Mouse (Mus musculus) MEL (cell line): ENCODE measurements around the gene Rbms3. TPM values are rescaled to one million over a fixed set of nuclear protein-coding genes. Genes with fewer than 3 reads are reported as not detected.

Source experiments
- DNase-seq: peaks from one replicate; pipeline ENCODE4 v3.0.0; 2011; ENCODE audit warnings: low read depth, low spot score
- H3K27ac ChIP-seq: 2 replicates; pipeline ENCODE4 v1.5.1; 2012; ENCODE audit warnings: low read depth, mild to moderate bottlenecking, control low read depth, low read length, moderate library complexity; ENCODE audit not compliant: control insufficient read depth
- H3K27me3 ChIP-seq, 2 experiments: fragments of 150-350 bp in 1 of 2; sonication (generic) in 1 of 2; 2 replicates each; pipeline ENCODE4 v1.6.1; 2012; ENCODE audit warnings: low read length in 2 of 2, mild to moderate bottlenecking in 2 of 2, improper control_type of control experiment in 1 of 2, moderate library complexity in 1 of 2; ENCODE audit not compliant: insufficient read depth in 2 of 2, control insufficient read depth in 1 of 2
- H3K36me3 ChIP-seq, 2 experiments: 2 replicates each; pipeline ENCODE4 v1.6.1; 2012 to 2014; ENCODE audit warnings: low read length in 2 of 2, improper control_type of control experiment in 1 of 2, inconsistent platforms in 1 of 2, mild to moderate bottlenecking in 1 of 2; ENCODE audit not compliant: insufficient read depth in 2 of 2, control insufficient read depth in 1 of 2
- H3K4me1 ChIP-seq, 2 experiments: fragments of 150-350 bp in 1 of 2; sonication (generic) in 1 of 2; 2 replicates each; pipeline ENCODE4 v1.6.1; 2012; ENCODE audit warnings: low read length in 2 of 2, improper control_type of control experiment in 1 of 2, mild to moderate bottlenecking in 1 of 2; ENCODE audit not compliant: insufficient read depth in 2 of 2, control insufficient read depth in 1 of 2
- H3K4me3 ChIP-seq, 2 experiments: fragments of 150-350 bp in 1 of 2; sonication (generic) in 1 of 2; 2 replicates each; pipeline ENCODE4 v1.5.1; 2012; ENCODE audit warnings: low read depth in 2 of 2, low read length in 2 of 2, mild to moderate bottlenecking in 2 of 2, moderate library complexity in 2 of 2, control low read depth in 1 of 2, improper control_type of control experiment in 1 of 2; ENCODE audit not compliant: control insufficient read depth in 1 of 2, insufficient read depth in 1 of 2
- H3K79me2 ChIP-seq: 2 replicates; pipeline ENCODE4 v1.6.1; 2012; ENCODE audit warnings: mild to moderate bottlenecking, low read length, moderate library complexity; ENCODE audit not compliant: control insufficient read depth, poor library complexity, insufficient read depth
- H3K9ac ChIP-seq: 2 replicates; pipeline ENCODE4 v1.6.1; 2012; ENCODE audit warnings: low read depth, mild to moderate bottlenecking, control low read depth, low read length, moderate library complexity; ENCODE audit not compliant: control insufficient read depth, poor library complexity, severe bottlenecking
- H3K9me3 ChIP-seq: fragments of 150-350 bp; sonication (generic); replicated peaks from 2 replicates; pipeline ENCODE4 v1.6.1; 2012; ENCODE audit warnings: mild to moderate bottlenecking, low read length, improper control_type of control experiment, moderate library complexity; ENCODE audit not compliant: insufficient read depth
- BHLHE40 ChIP-seq: IDR thresholded peaks from 2 replicates; pipeline ENCODE4 v1.6.1; 2012; ENCODE audit warnings: low read depth, mild to moderate bottlenecking, inconsistent platforms, low read length, improper control_type of control experiment, borderline replicate concordance
- CTCF ChIP-seq, 3 experiments: IDR thresholded peaks in 2 of 3; conservative IDR thresholded peaks in 1 of 3; 2 replicates each; pipeline ENCODE4 v1.5.1; 2011 to 2012; ENCODE audit warnings: low read length in 3 of 3, low read depth in 2 of 3, mild to moderate bottlenecking in 2 of 3, improper control_type of control experiment in 1 of 3, inconsistent platforms in 1 of 3, mixed read lengths in 1 of 3, moderate library complexity in 1 of 3; ENCODE audit not compliant: control insufficient read depth in 1 of 3, insufficient read depth in 1 of 3, poor library complexity in 1 of 3, severe bottlenecking in 1 of 3
- GABPA ChIP-seq: IDR thresholded peaks from 2 replicates; pipeline ENCODE4 v1.6.1; 2012; ENCODE audit warnings: low read depth, mild to moderate bottlenecking, inconsistent platforms, low read length, improper control_type of control experiment, moderate library complexity
- GATA1 ChIP-seq: IDR thresholded peaks from 2 replicates; pipeline ENCODE4 v1.6.1; 2011; ENCODE audit warnings: low read depth, low read length, improper control_type of control experiment
- HCFC1 ChIP-seq: IDR thresholded peaks from 2 replicates; pipeline ENCODE4 v1.6.1; 2012; ENCODE audit warnings: low read depth, mild to moderate bottlenecking, inconsistent platforms, low read length, improper control_type of control experiment, moderate library complexity
- JUND ChIP-seq: IDR thresholded peaks from 2 replicates; pipeline ENCODE4 v1.6.1; 2011; ENCODE audit warnings: low read depth, mild to moderate bottlenecking, improper control_type of control experiment, low read length
- KAT2A ChIP-seq: conservative IDR thresholded peaks from 2 replicates; pipeline ENCODE4 v1.6.1; 2012; ENCODE audit warnings: low read depth, low read length, improper control_type of control experiment, inconsistent platforms
- MAFK ChIP-seq: IDR thresholded peaks from 2 replicates; pipeline ENCODE4 v1.6.1; 2011; ENCODE audit warnings: low read depth, mild to moderate bottlenecking, low read length, improper control_type of control experiment, borderline replicate concordance
- MAX ChIP-seq: IDR thresholded peaks from 2 replicates; pipeline ENCODE4 v1.6.1; 2011; ENCODE audit warnings: low read length, improper control_type of control experiment
- MAZ ChIP-seq: IDR thresholded peaks from 2 replicates; pipeline ENCODE4 v1.6.1; 2012; ENCODE audit warnings: low read depth, mild to moderate bottlenecking, inconsistent platforms, low read length, improper control_type of control experiment
- MEF2A ChIP-seq: IDR thresholded peaks from 2 replicates; pipeline ENCODE4 v1.6.1; 2014; ENCODE audit warnings: low read depth, mild to moderate bottlenecking, inconsistent platforms, low read length, improper control_type of control experiment; ENCODE audit not compliant: poor library complexity, insufficient replicate concordance, severe bottlenecking; ENCODE audit errors: extremely low read depth
- MXI1 ChIP-seq: IDR thresholded peaks from 2 replicates; pipeline ENCODE4 v1.6.1; 2011; ENCODE audit warnings: mild to moderate bottlenecking, low read depth, low read length, improper control_type of control experiment
- MYC ChIP-seq: IDR thresholded peaks from 2 replicates; pipeline ENCODE4 v1.6.1; 2011; ENCODE audit warnings: low read depth, mild to moderate bottlenecking, low read length, improper control_type of control experiment, moderate library complexity
- NELFE ChIP-seq: IDR thresholded peaks from 2 replicates; pipeline ENCODE4 v1.6.1; 2011; ENCODE audit warnings: low read depth, low read length, improper control_type of control experiment
- POLR2A ChIP-seq, 2 experiments: IDR thresholded peaks; 2 replicates each; pipeline ENCODE4 v1.6.1; 2011 to 2012; ENCODE audit warnings: low read length in 2 of 2, mild to moderate bottlenecking in 2 of 2, control low read depth in 1 of 2, improper control_type of control experiment in 1 of 2, low read depth in 1 of 2, moderate library complexity in 1 of 2; ENCODE audit not compliant: control insufficient read depth in 1 of 2, insufficient read depth in 1 of 2, poor library complexity in 1 of 2
- POLR2AphosphoS5 ChIP-seq: IDR thresholded peaks from 2 replicates; pipeline ENCODE4 v1.6.1; 2012; ENCODE audit warnings: low read depth, borderline replicate concordance, mild to moderate bottlenecking, inconsistent platforms, low read length, moderate library complexity, mixed read lengths
- RAD21 ChIP-seq: IDR thresholded peaks from 2 replicates; pipeline ENCODE4 v1.6.1; 2011; ENCODE audit warnings: mild to moderate bottlenecking, low read depth, low read length, improper control_type of control experiment
- SIN3A ChIP-seq: IDR thresholded peaks from 2 replicates; pipeline ENCODE4 v1.6.1; 2012; ENCODE audit warnings: low read length, improper control_type of control experiment, inconsistent platforms
- TAL1 ChIP-seq: IDR thresholded peaks from 2 replicates; pipeline ENCODE4 v1.6.1; 2012; ENCODE audit warnings: mild to moderate bottlenecking, inconsistent platforms, low read length, moderate library complexity, mixed read lengths
- TCF12 ChIP-seq: IDR thresholded peaks from 2 replicates; pipeline ENCODE4 v1.6.1; 2014; ENCODE audit warnings: low read depth, mild to moderate bottlenecking, inconsistent platforms, low read length, improper control_type of control experiment, moderate library complexity
- USF1 ChIP-seq: IDR thresholded peaks from 2 replicates; pipeline ENCODE4 v1.6.1; 2014; ENCODE audit warnings: low read depth, mild to moderate bottlenecking, inconsistent platforms, low read length, improper control_type of control experiment, moderate library complexity
- USF2 ChIP-seq, 2 experiments: IDR thresholded peaks; 2 replicates each; pipeline ENCODE4 v1.6.1; 2011 to 2012; ENCODE audit warnings: improper control_type of control experiment in 2 of 2, low read length in 2 of 2, borderline replicate concordance in 1 of 2, inconsistent platforms in 1 of 2, low read depth in 1 of 2, mild to moderate bottlenecking in 1 of 2; ENCODE audit not compliant: insufficient read depth in 1 of 2
- ZMIZ1 ChIP-seq: IDR thresholded peaks from 2 replicates; pipeline ENCODE4 v1.6.1; 2012; ENCODE audit warnings: low read depth, mild to moderate bottlenecking, inconsistent platforms, low read length, improper control_type of control experiment, moderate library complexity
- ZNF384 ChIP-seq: IDR thresholded peaks from 2 replicates; pipeline ENCODE4 v1.6.1; 2012; ENCODE audit warnings: low read depth, mild to moderate bottlenecking, inconsistent platforms, low read length, improper control_type of control experiment
- polyA plus RNA-seq, 2 experiments: library from polyadenylated mRNA; stranded (reverse) in 1 of 2; unstranded in 1 of 2; fragments of >175 nt in 1 of 2; fragments of >200 nt in 1 of 2; gene quantifications; 2 replicates each; pipeline versions ENCODE4 v1.2.1 to v1.2.4; 2012; ENCODE audit warnings: low replicate concordance in 2 of 2, low read depth in 1 of 2; ENCODE audit not compliant: insufficient read length in 2 of 2, insufficient read depth in 1 of 2, missing spikeins in 1 of 2
- total RNA-seq: library from RNA; depleted of rRNA; stranded (reverse); fragments of 300-350 nt; gene quantifications from 2 replicates; pipeline ENCODE4 v1.2.3, GENCODE M21; 2012

Rbms3 gene
- total and polyA plus RNA-seq, 3 experiments = not detected

DNA sequence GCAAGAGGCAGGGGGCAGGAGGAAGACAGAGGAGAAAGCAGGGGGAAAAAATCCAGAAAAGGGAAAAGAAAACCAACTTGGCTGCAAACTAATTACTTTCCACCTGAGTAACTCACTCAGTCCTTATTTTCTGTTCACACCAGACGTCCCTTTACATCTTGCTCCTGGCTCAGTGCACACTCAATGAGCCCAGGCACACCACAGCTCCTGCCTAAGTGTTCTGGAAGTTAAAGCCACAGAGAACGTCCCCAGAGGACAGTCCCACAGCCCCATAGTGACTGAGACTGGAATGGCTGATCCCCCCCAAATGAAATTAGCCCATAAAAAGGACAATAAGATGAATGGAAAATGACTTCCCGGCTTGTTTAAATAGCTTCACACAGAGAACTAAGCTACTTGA is 265.1 kb downstream of the Rbms3 start:
- H3K36me3 ChIP-seq = no peaks in the 10 kb centered on the region
- TF ChIP-seq ZMIZ1 = no peak
- no peak for TF ChIP-seq NELFE
- TF ChIP-seq JUND = no peak
- no peak for TF ChIP-seq KAT2A
- no peak for TF ChIP-seq HCFC1
- TF ChIP-seq TAL1 = no peak
- TF ChIP-seq BHLHE40 = no peak
- TF ChIP-seq SIN3A = no peak
- TF ChIP-seq MXI1 = no peak
- no peak for TF ChIP-seq TCF12
- no peak for TF ChIP-seq GABPA
- TF ChIP-seq MAFK = no peak
- no peak for DNase-seq
- H3K79me2 ChIP-seq = no peaks in the 10 kb centered on the region
- H3K27me3 ChIP-seq = no peaks in the 10 kb centered on the region
- no peak overlapping the region for H3K9ac ChIP-seq
- H3K4me1 ChIP-seq = no peaks in the 10 kb centered on the region
- no peak overlapping the region for H3K4me3 ChIP-seq
- no peaks in the 10 kb centered on the region for H3K9me3 ChIP-seq
- H3K27ac ChIP-seq = no peak overlapping the region

DNA sequence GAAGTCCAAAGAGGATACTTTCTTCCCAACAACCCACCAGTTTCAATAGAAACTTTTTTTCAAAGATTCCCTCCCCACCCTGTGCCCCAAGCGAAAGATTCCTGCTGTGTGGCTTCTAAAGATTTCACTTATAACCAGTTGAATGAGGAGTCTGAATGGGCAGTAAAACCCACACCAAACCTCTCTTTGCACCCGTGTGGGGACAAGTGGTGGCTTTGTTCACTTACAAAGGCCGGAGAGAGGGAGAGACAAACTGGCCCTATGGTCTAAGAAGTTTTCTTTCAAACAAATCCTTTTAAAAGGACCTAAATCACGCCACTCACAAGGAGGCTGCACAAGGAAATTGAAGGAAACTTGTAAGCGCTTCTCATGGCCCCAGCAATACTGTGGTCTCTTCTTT is 268.3 kb downstream of the Rbms3 start:
- Histone ChIP-seq H3K27me3 (no peaks in the 10 kb centered on the region), H3K79me2 (no peaks in the 10 kb centered on the region), H3K4me3 (no peak overlapping the region), H3K4me1 (no peaks in the 10 kb centered on the region), H3K9me3 (no peaks in the 10 kb centered on the region), H3K9ac (no peak overlapping the region), H3K27ac (no peak overlapping the region), H3K36me3 (no peaks in the 10 kb centered on the region)
- TF ChIP-seq USF2 (IDR thresholded peaks at IDR 0.05; ENCODE audit: borderline replicate concordance in 1 of 2, insufficient read depth in 1 of 2, low read depth in 1 of 2, low read length in 2 of 2) (no peak), GATA1 (no peak), MAFK (no peak), MYC (no peak)
- DNase-seq = no peak

DNA sequence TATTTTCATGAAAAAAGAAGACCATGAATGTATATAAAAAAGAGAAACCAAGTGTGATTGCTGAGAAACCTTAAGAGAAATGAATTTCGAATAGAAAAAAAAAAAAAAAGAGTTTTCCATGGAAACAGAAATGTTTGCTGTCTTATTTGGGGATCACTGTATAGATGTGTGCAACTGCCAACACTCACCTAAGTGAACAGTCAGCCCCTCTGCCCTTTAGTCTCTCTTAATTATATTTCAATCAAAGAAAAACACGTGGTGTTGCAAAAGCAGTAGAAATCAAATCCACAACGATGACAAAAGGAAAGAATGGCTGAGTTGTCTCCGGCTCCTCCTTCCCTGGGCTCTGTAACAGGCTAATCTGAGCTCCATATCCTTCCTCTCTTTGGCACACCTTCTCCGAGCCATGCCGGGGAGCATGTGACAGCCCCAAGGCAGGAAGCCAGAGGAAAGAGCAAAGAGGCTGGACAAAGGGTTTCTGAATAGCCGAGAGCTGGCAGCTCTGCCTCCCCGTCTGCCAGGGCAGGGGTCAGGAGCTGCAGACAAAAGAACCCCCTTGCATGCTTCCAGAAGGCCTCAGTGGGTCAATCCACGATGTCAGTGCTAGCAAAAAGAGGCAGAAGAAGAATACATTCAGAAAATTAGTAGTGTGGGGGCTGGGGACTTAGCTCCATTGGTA is 272.8 kb downstream of the Rbms3 start:
- Histone ChIP-seq H3K36me3 (no peaks in the 10 kb centered on the region), H3K79me2 (no peaks in the 10 kb centered on the region), H3K4me1 (no peaks in the 10 kb centered on the region), H3K27ac (no peak overlapping the region), H3K4me3 (no peak overlapping the region), H3K9ac (no peak overlapping the region), H3K27me3 (no peaks in the 10 kb centered on the region), H3K9me3 (no peaks in the 10 kb centered on the region)
- TF ChIP-seq MAX (no peak), CTCF (IDR thresholded peaks at IDR 0.05 in 2 of 3, conservative IDR thresholded peaks at IDR 0.05 in 1 of 3; ENCODE audit: control insufficient read depth in 1 of 3, insufficient read depth in 1 of 3, low read depth in 2 of 3, low read length in 3 of 3, poor library complexity in 1 of 3, severe bottlenecking in 1 of 3) (no peak), POLR2AphosphoS5 (no peak), MAZ (no peak), MYC (no peak), ZNF384 (no peak), TCF12 (no peak), ZMIZ1 (no peak), HCFC1 (no peak), MEF2A (no peak), KAT2A (no peak), USF1 (no peak), MXI1 (no peak), RAD21 (no peak), POLR2A (IDR thresholded peaks at IDR 0.05; ENCODE audit: control insufficient read depth in 1 of 2, insufficient read depth in 1 of 2, low read depth in 1 of 2, low read length in 2 of 2, poor library complexity in 1 of 2) (no peak), BHLHE40 (no peak), GATA1 (no peak)
- DNase-seq = no peak
